Mouse (Mus musculus) CD4-positive, CD25-positive, alpha-beta regulatory T cell, adult 4 months (primary cell): ENCODE measurements around the gene 4930438A08Rik. TPM values are rescaled to one million over a fixed set of nuclear protein-coding genes. Genes with fewer than 3 reads are reported as not detected.
"Not testable (repeated sequence)": the region's sequence is repeated elsewhere in the genome, so short reads cannot be mapped to it uniquely, and the experiment has no call there.

ENCODE experiments used
- ATAC-seq: one replicate; pipeline ENCODE4 v1.8.0; 2017
- polyA plus RNA-seq, 2 experiments: library from polyadenylated mRNA; unstranded; fragments of 100-300 nt; shearing (Covaris generic); gene quantifications; one replicate each; pipeline ENCODE4 v1.2.1; 2017

4930438A08Rik gene
- polyA plus RNA-seq, 2 experiments from 2014 or later, result not detected

GRCm38 (mm10) chr11:58282518-58282917, 7.9 kb downstream of the 4930438A08Rik start:
- ATAC-seq, result no peak

GRCm38 (mm10) chr11:58289992-58290682, 15.5 kb downstream of the 4930438A08Rik start:
- no peak for ATAC-seq

GRCm38 (mm10) chr11:58290812-58291211, 16.2 kb downstream of the 4930438A08Rik start:
- no peak for ATAC-seq

- no peak for ATAC-seq
These were observed 18.2 kb downstream of the 4930438A08Rik start for GRCm38 (mm10) chr11:58292791-58293190.

GRCm38 (mm10) chr11:58297396-58297795, 22.8 kb downstream of the 4930438A08Rik start:
- no peak for ATAC-seq

- ATAC-seq, result peak; percentile 49
These were observed 26.5 kb downstream of the 4930438A08Rik start for GRCm38 (mm10) chr11:58301057-58301456.

- peak; percentile 75 for ATAC-seq
These were observed 27.5 kb downstream of the 4930438A08Rik start for GRCm38 (mm10) chr11:58301837-58302754.

GRCm38 (mm10) chr11:58302774-58303445, 28.3 kb downstream of the 4930438A08Rik start:
- peak; percentile 9 for ATAC-seq

GRCm38 (mm10) chr11:58303594-58303993, 29.0 kb downstream of the 4930438A08Rik start:
- ATAC-seq, result no peak

GRCm38 (mm10) chr11:58305299-58305698, 30.7 kb downstream of the 4930438A08Rik start:
- ATAC-seq, result not testable (repeated sequence)

- peak; percentile 67 for ATAC-seq
These were observed 32.3 kb downstream of the 4930438A08Rik start, which contains the start of gene Zfp692 for GRCm38 (mm10) chr11:58306860-58307308. TSS of gene Zfp692 (plus strand) at chr11:58307069.

- peak; percentile 37 for ATAC-seq
These were observed 32.9 kb downstream of the 4930438A08Rik start for GRCm38 (mm10) chr11:58307411-58308080.

GRCm38 (mm10) chr11:58308661-58309060, 34.1 kb downstream of the 4930438A08Rik start:
- ATAC-seq, result no peak

GRCm38 (mm10) chr11:58314069-58314468, 39.5 kb downstream of the 4930438A08Rik start:
- no peak for ATAC-seq

GRCm38 (mm10) chr11:58315536-58316168, 41.1 kb downstream of the 4930438A08Rik start:
- ATAC-seq, result no peak

- no peak for ATAC-seq
These were observed 41.7 kb downstream of the 4930438A08Rik start for GRCm38 (mm10) chr11:58316344-58316743.

- no peak for ATAC-seq
These were observed 42.3 kb downstream of the 4930438A08Rik start for GRCm38 (mm10) chr11:58316768-58317390.

GRCm38 (mm10) chr11:58322824-58323569, 48.4 kb downstream of the 4930438A08Rik start:
- peak; percentile 94 for ATAC-seq

GRCm38 (mm10) chr11:58323570-58324340, 49.2 kb downstream of the 4930438A08Rik start:
- peak; percentile 8 for ATAC-seq
